Mouse (Mus musculus) hematopoietic multipotent progenitor cell, adult 10-12 weeks (in vitro differentiated cells): Measurements from ENCODE around the gene Sgsm2. TPM values are rescaled to one million over a fixed set of nuclear protein-coding genes. Genes with fewer than 3 reads are reported as not detected.

Experiments
- polyA plus RNA-seq: library from polyadenylated mRNA; stranded (reverse); fragments of >175 nt; gene quantifications from 2 replicates; pipeline ENCODE4 v1.2.3, GENCODE M21; 2012; ENCODE audit warnings: low replicate concordance

The Sgsm2 gene
- 5.0 and 8.0 TPM in 2 replicates for polyA plus RNA-seq

DNA sequence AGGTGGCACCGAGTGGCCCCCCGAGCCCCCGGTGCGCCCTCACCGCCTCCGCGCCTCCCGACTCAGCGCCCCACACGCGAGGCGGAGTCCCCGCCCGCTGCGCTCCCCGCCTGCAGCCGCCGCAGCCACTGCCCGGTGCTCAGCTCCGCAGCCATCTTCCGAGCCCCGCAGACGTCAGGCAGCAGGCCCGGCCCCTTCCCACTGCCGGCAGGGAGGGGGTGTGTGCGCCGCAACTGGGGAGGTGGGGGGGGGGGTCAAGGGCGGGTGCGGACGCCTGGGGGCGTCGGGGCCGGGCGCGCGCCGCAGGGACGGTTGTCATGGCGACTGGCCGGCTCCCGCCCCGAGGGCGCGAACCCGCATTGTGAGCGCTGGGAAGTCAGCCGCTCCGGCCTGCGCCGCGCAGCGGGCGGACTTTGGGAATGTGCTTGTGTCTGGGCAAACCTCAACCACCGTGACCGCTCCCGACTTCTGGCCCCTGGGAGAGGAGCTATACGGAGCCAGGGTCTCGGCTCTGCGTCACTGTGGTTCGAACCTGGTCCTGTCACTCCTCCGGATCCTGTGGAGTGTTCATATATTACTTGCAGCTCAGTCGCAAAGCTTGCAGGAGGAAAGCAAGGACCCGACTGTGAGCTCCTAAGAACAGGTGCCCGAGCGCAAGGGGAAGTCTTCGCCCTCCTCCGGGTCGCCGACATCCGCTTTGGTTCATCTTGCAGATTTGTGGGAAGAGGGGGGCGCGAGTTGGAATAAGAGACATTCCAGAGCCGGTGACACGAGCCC, at the start of gene Sgsm2:
Gene Sgsm2, minus strand, starts transcription at position 160 of the 777 bp plus-strand sequence.

DNA sequence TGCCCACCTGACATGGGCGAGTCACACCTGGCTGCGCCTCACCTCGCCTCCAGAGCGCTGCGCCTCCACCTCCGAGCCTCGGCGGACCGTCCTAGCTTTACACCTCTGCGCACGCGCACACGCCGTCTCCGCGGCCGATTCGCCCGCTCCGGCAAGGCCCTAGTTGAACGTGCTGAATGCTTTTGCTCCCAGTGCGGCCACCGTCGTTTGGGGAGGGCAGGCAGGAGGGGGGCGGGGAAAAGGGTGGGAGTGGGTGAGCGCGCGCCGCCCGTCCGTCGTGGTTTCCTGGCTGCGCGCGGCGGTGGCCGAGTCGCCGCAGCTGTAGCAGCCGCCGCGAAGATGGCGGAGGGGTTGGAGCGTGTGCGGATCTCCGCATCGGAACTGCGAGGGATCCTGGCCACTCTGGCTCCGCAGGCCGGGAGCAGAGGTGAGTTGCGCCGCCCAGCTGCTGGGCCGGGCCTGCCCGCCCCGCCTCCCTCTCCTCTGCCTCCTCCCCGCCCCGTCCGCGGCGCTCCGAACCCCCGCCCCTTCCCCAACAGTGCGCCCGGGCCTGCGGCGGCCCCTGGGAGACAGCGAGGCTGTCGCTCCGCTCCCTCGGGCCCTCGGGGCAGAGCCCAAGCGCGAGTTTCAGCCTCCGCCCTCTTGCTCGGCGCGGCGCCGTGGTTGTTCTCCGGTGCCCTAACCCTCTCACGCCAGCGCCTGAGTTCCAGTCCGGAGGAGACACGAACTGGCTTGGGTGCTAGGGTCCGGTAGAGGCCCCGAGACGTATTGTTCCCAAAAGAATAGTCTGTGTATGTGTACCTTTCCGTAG, 28.9 kb upstream of the Sgsm2 start, which contains the start of the genes Smg6 and Srr:
Gene Smg6, plus strand, starts transcription at position 247 of the 811 bp plus-strand sequence.
Gene Srr, minus strand, starts transcription at position 372 of the 811 bp plus-strand sequence.

DNA sequence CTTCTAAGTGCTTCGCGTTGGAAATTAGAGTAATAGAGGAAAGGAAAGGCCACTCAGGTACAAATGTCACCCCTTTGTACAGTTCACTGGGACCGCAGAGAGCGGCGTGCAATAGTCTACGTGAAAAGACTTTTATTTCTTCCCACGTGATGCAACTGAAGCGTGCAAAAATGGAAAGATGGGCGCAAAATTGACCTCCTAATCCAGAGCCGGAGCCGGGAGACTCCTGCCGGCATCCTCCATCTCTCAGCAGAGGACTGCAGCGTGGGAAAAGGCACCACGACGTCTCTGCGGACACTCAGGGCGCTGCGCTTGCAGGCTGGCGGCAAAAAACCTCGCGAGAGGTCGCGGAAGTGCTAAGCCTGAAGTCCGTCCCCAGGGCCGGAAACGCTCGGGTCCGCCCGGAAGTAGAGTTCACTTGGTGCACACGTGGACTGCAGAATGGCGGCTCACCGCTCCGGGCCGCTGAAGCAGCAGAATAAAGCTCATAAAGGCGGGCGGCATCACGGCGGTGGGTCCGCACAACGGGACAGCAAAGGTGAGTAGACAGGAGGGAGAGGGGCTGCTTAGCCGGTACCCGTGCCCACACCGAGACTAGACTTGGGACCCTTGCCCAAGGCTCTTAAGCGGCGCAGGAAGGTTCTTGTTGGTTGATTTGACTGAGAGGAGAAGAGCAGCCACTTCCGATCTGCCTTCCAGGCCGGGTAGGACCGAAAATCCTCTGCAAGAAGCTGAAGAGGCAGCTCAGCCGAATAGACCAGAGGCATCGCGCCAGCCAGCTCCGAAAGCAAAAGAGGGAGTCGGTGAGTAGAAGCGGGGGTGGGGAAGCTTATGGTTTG, 1.0 kb upstream of the Sgsm2 start, which contains the start of gene Tsr1:
Gene Tsr1, plus strand, starts transcription at position 394 of the 839 bp plus-strand sequence.

DNA sequence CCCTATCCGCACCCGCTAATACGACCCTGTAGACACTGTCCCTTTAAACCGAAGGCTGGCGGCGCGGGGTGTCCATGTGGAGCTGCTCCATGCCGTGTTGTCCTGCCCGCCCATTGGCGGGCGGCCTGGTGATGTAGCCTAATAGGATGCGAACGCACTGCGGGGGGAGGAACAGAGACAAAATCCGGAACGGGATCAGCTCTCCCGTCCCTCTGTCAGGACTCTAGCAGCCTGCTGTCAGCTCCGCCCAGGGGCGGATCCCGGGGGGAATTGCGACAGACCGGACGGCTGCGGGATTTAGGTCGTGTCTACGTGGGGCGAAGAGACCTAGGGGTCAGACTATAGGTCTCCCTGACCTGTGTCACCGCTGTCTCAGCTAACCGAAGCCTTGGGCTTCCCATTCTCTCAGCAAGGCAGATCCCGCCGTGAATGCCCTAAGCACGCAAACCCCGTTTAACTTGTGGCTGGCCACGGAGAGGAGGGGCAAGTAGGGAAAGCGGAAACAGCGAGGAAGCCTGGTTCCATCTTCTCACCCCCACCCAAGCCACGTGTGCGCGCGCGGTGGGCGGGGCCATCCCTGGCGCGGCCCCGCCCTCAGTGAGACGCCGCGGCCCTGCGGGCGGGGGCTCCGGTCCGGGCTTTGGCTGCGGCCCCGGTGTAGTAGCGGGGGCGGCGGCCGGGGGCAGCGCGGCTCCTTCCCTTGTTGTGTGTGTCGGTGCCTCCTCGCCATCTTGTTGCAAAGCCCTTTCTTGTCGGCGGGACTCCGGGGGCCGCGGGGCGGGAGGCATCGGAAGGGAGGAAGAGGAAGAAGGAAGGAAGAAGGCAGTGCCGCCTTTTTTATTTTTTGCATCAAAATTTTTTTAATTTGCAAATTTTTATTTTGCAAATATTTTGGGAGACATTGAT, 66.4 kb downstream of the Sgsm2 start, which contains the start of gene Mnt:
Gene Mnt, plus strand, starts transcription at position 665 of the 906 bp plus-strand sequence.

Other genes with a start within 250 kb of the Sgsm2 start
- gene Cluh, start 247.6 kb downstream of the Sgsm2 start, polyA plus RNA-seq: 25.4 and 26.6 TPM in 2 replicates
- gene Pafah1b1, start 172.4 kb downstream of the Sgsm2 start, polyA plus RNA-seq: 8.9 and 12.1 TPM in 2 replicates
- 5.3 and 14.5 TPM in 2 replicates for gene Mettl16, start 126.2 kb downstream of the Sgsm2 start, polyA plus RNA-seq
- gene Mnt, start 66.1 kb downstream of the Sgsm2 start, polyA plus RNA-seq: 148 and 345 TPM in 2 replicates
- gene Tsr1, start 1.0 kb upstream of the Sgsm2 start, polyA plus RNA-seq: 11.3 and 15.7 TPM in 2 replicates
- gene Smg6, start 28.8 kb upstream of the Sgsm2 start, polyA plus RNA-seq: 58.5 and 87.1 TPM in 2 replicates
- gene Srr, start 28.9 kb upstream of the Sgsm2 start, polyA plus RNA-seq: 1.3 and 2.4 TPM in 2 replicates